Mouse (Mus musculus): ENCODE measurements around the gene Twf2.

Twf2 gene

DNA sequence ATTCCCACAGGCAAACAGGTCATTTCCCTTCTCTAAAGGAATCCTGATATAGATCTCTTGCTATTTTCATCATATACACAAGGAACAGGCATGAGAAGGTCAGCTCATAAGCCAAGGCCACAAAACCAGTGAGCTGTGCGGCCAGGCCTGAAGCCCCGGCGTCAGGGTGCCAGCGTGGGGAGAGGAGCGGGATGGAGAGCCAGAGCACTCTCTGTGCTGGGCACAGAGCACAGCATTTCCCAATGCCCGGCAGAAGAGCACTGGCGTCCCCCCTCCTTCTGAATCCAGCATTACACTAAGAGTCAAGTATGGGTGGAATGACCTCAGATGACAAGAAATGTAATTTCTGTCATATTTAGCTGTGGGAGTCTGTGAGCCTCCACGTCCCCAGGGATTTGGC, 34.5 kb downstream of the Twf2 start:
- DNase-seq (ENCODE audit: low spot score), result no peak

DNA sequence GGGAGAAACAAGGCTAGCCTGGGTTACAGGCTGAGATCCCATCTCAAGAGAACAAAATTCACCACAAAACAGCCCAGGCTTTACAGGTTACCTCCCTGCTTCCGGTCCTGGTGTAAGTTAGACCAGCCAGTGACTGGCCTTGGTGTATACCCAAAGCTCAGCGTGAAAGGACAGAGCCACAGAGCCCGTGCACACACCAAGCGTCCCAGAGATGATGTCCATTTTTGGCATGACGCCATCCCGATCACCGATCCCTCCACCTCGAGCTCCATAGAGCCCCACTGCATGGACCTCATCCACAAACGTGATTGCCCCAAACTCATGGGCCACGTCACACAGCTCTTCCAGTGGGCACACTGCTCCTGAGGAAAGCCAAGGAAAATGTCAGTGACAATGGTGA, 35.0 kb downstream of the Twf2 start:
- DNase-seq (ENCODE audit: low spot score), result no peak

DNA sequence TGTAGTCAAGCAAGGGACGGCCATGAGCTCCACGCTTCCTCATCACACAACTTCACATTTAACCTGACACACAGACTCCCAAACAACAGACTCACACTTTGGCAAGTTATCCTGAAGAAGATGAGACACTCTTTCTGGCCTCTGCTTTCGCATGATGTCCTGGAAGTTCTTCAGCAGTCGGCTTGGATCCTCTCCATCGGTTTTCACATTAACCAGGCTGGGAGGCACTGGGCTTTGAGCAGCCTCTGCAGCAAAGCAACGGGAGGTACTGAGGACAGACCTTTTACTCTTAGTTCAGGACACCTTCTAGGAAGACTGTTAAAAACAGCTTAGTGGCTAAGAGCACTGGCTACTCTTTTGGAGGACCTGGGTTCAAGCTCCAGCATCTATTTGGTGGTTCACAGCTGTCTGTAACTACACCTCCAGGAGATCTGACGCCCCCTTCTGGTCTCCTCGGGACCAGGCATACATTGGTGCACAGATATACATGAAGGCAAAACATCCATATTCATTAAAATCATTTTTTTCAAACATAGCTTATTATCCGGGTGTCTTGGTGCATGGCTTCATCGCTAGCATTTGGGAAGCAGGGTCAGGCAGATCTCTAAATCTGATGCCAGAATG, 38.7 kb downstream of the Twf2 start:
- no peak for DNase-seq (ENCODE audit: low spot score)

GRCm38 (mm10) chr9:106242813-106243488, 40.0 kb downstream of the Twf2 start:
- DNase-seq (ENCODE audit: low spot score), result no peak

- no peak for DNase-seq (ENCODE audit: low spot score)
These were observed 46.6 kb downstream of the Twf2 start for GRCm38 (mm10) chr9:106249550-106249949.

DNA sequence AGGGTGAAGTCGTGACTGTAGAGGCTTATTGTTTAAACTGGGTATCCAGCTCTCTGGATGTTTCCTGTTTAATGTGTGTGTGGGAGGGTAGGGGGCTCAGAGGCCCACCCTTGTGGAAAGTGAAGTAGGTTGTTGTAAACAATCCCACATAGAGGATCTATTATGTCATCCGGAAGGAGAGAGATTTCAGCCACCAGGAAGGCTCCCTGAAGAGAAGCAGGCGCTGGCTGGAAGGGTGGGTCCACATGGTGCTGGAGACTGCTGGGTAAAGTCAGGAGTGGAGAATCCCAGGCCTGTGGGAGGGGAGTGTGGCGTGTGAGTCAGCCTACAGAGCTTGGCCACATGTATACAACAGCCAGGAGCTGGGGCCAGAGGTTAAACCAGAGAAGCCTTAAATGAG, 47.3 kb downstream of the Twf2 start:
- no peak for DNase-seq (ENCODE audit: low spot score)

DNA sequence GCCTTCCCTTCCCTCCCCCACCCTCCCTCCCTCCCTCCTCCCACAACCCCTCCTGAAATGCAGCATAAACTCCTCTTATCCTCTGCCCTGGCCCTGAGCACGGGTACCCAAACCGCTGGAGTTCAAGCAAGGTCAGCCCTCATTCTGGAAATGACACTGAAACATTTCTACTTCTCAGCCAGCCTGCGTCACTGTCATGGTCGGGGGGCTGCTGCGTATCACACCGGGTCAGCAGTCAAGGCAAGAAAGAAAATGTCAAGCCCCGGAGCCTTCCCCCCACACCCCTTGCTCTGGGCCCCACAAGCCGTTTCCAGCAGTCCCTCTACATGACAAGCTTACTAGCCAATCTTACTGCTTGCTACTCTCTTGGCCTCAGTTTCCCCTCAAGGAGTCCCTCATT, 48.2 kb downstream of the Twf2 start:
- DNase-seq (ENCODE audit: low spot score), result no peak

DNA sequence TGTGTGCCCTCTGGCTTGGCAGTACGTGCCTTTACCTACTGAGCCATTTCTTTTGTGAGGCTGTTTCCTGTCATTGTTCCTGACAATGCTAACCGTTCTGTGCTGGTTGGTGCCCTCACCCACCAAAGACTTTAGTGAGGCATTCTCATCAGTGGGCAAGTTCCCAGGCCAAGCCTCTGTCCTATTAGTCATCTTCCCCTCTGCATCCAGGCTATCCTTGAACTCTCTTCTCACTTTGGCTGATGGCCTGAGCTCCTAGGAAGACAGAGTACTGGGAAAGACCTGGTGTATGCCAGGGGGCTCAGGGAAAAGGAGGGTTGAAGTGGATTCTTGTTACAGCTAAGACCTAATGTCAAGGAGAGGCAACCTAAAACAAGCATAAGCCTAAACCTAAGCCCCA, 51.1 kb downstream of the Twf2 start:
- no peak for DNase-seq (ENCODE audit: low spot score)

GRCm38 (mm10) chr9:106258412-106258811, 55.5 kb downstream of the Twf2 start:
- no peak for DNase-seq (ENCODE audit: low spot score)

- no peak for DNase-seq (ENCODE audit: low spot score)
These were observed 56.1 kb downstream of the Twf2 start for GRCm38 (mm10) chr9:106258990-106259389.

- DNase-seq (ENCODE audit: low spot score), result no peak
These were observed 58.1 kb downstream of the Twf2 start for GRCm38 (mm10) chr9:106261058-106261457.

- DNase-seq (ENCODE audit: low spot score), result no peak
These were observed 58.6 kb downstream of the Twf2 start for GRCm38 (mm10) chr9:106261491-106261890.

DNA sequence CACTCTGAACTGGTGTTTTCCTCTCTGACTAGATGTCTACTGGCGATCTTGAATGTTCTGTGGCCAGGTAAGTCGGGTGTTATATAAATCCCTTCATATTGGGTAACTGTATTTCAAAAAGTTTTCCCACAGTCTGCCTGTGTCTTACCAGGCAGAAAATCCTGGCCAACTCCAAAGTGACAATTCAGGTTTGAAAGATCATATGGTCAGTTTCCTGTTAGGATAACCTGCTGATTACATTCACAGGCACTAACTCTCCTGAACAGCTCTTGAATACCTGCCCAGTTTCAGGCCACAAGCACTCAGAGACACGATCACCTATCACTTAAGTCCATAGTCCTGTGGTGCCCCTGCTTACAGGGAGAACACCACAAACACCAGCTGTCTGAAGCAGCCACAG, 59.2 kb downstream of the Twf2 start:
- DNase-seq (ENCODE audit: low spot score), result no peak

GRCm38 (mm10) chr9:106263381-106263924, 60.5 kb downstream of the Twf2 start:
- DNase-seq (ENCODE audit: low spot score), result no peak

Data from testis, postnatal 14 days (tissue).